Comparison of ENCODE assay signal across 8 mouse cellular contexts in genomic region chr10:117064076-117064475, GRCm38 (mm10). TPM values are rescaled to one million over a fixed set of nuclear protein-coding genes. Genes with fewer than 3 reads are reported as not detected.
DNase-seq lines count a peak whose midpoint lies in the region; ATAC-seq and TF ChIP-seq lines count a peak whose summit lies in the region.

No protein-coding gene starts in this region.

- DNase-seq in heart, postnatal 10 days, result no peak
- no peak for DNase-seq in CH12.LX (ENCODE audit: extremely low read depth)
- DNase-seq in adrenal gland, postnatal 25 days, result no peak
- DNase-seq in adrenal gland, postnatal 4 days (ENCODE audit: low spot score in 2 of 2), result no peak
- no peak for DNase-seq in urinary bladder, postnatal 25 days (ENCODE audit: low spot score)

- no peaks in the 10 kb centered on the region for H3K27me3 ChIP-seq in heart, embryonic 13.5 days (replicated peaks)
- H3K27me3 ChIP-seq in CH12.LX (replicated peaks), result no peaks in the 10 kb centered on the region
- H3K27me3 ChIP-seq in forebrain, embryonic 12.5 days, result no peaks in the 10 kb centered on the region
- no peaks in the 10 kb centered on the region for H3K27me3 ChIP-seq in liver, embryonic 15.5 days

- no peak for TF ChIP-seq RAD21 in CH12.LX (IDR thresholded peaks at IDR 0.05; ENCODE audit: low read depth, low read length)

- H3K4me3 ChIP-seq in heart, embryonic 13.5 days, result peak overlapping the region; percentile 71
- peak overlapping the region in 2 of 3 experiments; percentile 30 to 70 for H3K4me3 ChIP-seq in CH12.LX (replicated peaks in 1 of 3; ENCODE audit: low read depth in 2 of 3, low read length in 2 of 3, poor library complexity in 1 of 3)
- H3K4me3 ChIP-seq in forebrain, embryonic 12.5 days (replicated peaks), result peak overlapping the region; percentile 92
- peak overlapping the region; percentile 85 for H3K4me3 ChIP-seq in liver, embryonic 15.5 days (replicated peaks)

- H3K4me1 ChIP-seq in heart, embryonic 13.5 days, result peaks cover 29% of the 10 kb centered on the region
- peaks cover 5 to 29% of the 10 kb centered on the region in 2 experiments; a peak in 3 of 4 replicates for H3K4me1 ChIP-seq in CH12.LX (ENCODE audit: control insufficient read depth in 1 of 2, insufficient read depth in 2 of 2)
- peaks cover 6% of the 10 kb centered on the region for H3K4me1 ChIP-seq in forebrain, embryonic 12.5 days
- H3K4me1 ChIP-seq in liver, embryonic 15.5 days (replicated peaks), result peaks cover 23% of the 10 kb centered on the region

- peaks cover 35% of the 10 kb centered on the region for H3K36me3 ChIP-seq in heart, embryonic 13.5 days
- H3K36me3 ChIP-seq in CH12.LX (replicated peaks in 1 of 2; ENCODE audit: control insufficient read depth in 1 of 2, insufficient read depth in 1 of 2, low read length in 1 of 2), result peaks cover 27 to 32% of the 10 kb centered on the region in 2 experiments
- H3K36me3 ChIP-seq in forebrain, embryonic 12.5 days (replicated peaks), result peaks cover 32% of the 10 kb centered on the region
- peaks cover 33% of the 10 kb centered on the region for H3K36me3 ChIP-seq in liver, embryonic 15.5 days (replicated peaks)

- peaks cover 36% of the 10 kb centered on the region for H3K79me2 ChIP-seq in CH12.LX (replicated peaks; ENCODE audit: control insufficient read depth, extremely low read depth, insufficient read depth, poor library complexity, severe bottlenecking)

- no peak for TF ChIP-seq POLR2A in CH12.LX (IDR thresholded peaks at IDR 0.05; ENCODE audit: low read depth, low read length)

- ATAC-seq in heart, embryonic 13.5 days (ENCODE audit: extremely low read depth, insufficient number of reproducible peaks, low FRiP score, low TSS enrichment), result no peak
- ATAC-seq in forebrain, embryonic 12.5 days (ENCODE audit: low FRiP score), result peak; percentile 51
- no peak for ATAC-seq in liver, embryonic 15.5 days (ENCODE audit: insufficient read depth)

- H3K4me2 ChIP-seq in heart, embryonic 13.5 days, result peak overlapping the region; percentile 97
- H3K4me2 ChIP-seq in CH12.LX (ENCODE audit: insufficient read depth, low read depth, poor library complexity, severe bottlenecking), result peak overlapping the region; percentile 93; the same call in 1 of the 2 replicates
- peak overlapping the region; percentile 52 for H3K4me2 ChIP-seq in forebrain, embryonic 12.5 days
- peak overlapping the region; percentile 71 for H3K4me2 ChIP-seq in liver, embryonic 15.5 days

- WGBS in heart, embryonic 13.5 days, result 6% methylated on average over 7 of the region's 7 CpGs
- 7% methylated on average over 7 of the region's 7 CpGs for WGBS in forebrain, embryonic 12.5 days
- 6% methylated on average over 7 of the region's 7 CpGs for WGBS in liver, embryonic 15.5 days (ENCODE audit: insufficient replicate concordance)

- in situ Hi-C loops in CH12.LX (cut with MboI; ENCODE audit: low pct_ligation_motif_present, low pct_unique_long_range_greater_than_20kb, low sequenced_read_pairs), result no loop called here

- no peaks in the 10 kb centered on the region for H3K9me3 ChIP-seq in heart, embryonic 13.5 days
- H3K9me3 ChIP-seq in CH12.LX (replicated peaks; ENCODE audit: low read length), result no peaks in the 10 kb centered on the region
- no peaks in the 10 kb centered on the region for H3K9me3 ChIP-seq in forebrain, embryonic 12.5 days
- no peaks in the 10 kb centered on the region for H3K9me3 ChIP-seq in liver, embryonic 15.5 days (replicated peaks)

- TF ChIP-seq EP300 in CH12.LX (IDR thresholded peaks at IDR 0.05; ENCODE audit: low read length), result no peak

- intact Hi-C loops in heart, postnatal 10 days (cut with DNase I), result loop anchor here (5.0 kb wide), 1 partner anchor 143 kb away; no protein-coding TSS in a partner anchor

- H3K9ac ChIP-seq in heart, embryonic 13.5 days, result peak overlapping the region; percentile 87
- H3K9ac ChIP-seq in CH12.LX (ENCODE audit: insufficient read depth, low read depth), result peak overlapping the region; percentile 44; the same call in 1 of the 2 replicates
- H3K9ac ChIP-seq in forebrain, embryonic 12.5 days, result no peak overlapping the region
- no peak overlapping the region for H3K9ac ChIP-seq in liver, embryonic 15.5 days

- no peak for TF ChIP-seq CTCF in CH12.LX (conservative IDR thresholded peaks at IDR 0.05 in 1 of 2, IDR thresholded peaks at IDR 0.05 in 1 of 2; ENCODE audit: low read depth in 2 of 2, low read length in 2 of 2)

- peak overlapping the region; percentile 68 for H3K27ac ChIP-seq in heart, embryonic 13.5 days (replicated peaks)
- H3K27ac ChIP-seq in CH12.LX (ENCODE audit: insufficient read depth, low read depth), result no peak overlapping the region
- peak overlapping the region; percentile 78; the same call in 1 of the 2 replicates for H3K27ac ChIP-seq in forebrain, embryonic 12.5 days
- 0 out of 2 replicates have a peak overlapping the region, but pooled peaks have one; percentile 20 for H3K27ac ChIP-seq in liver, embryonic 15.5 days (replicated peaks)

- dilution Hi-C loops in CH12.LX (cut with MboI; ENCODE audit: extremely low pct_ligation_motif_present, extremely low pct_unique_long_range_greater_than_20kb, low sequenced_read_pairs), result no loop called here

TF ChIP-seq in CH12.LX, 34 proteins besides CTCF, POLR2A, EP300 and RAD21:
- TF ChIP-seq IRF4 (IDR thresholded peaks at IDR 0.05; ENCODE audit: low read depth, low read length) (no peak), PAX5 (IDR thresholded peaks at IDR 0.05; ENCODE audit: low read length) (no peak), KAT2A (IDR thresholded peaks at IDR 0.05; ENCODE audit: insufficient replicate concordance, low read length) (no peak), HCFC1 (IDR thresholded peaks at IDR 0.05; ENCODE audit: low read depth, low read length) (no peak), GABPA (IDR thresholded peaks at IDR 0.05; ENCODE audit: insufficient replicate concordance, low read depth, low read length) (no peak), POLR2AphosphoS2 (IDR thresholded peaks at IDR 0.05; ENCODE audit: low read depth, low read length) (no peak)

RNA-seq across cellular contexts. Expression of gene Cct2, which starts 0.5 kb away (rescaled TPM):
- polyA plus RNA-seq in heart, embryonic 13.5 days (2015; fragmentation: Nextera tagmentation; extraction: Ambion mirVana), result 171 and 188 TPM in 2 replicates
- 100 to 1,000 TPM; 160 to 179 TPM for total RNA-seq in heart, postnatal 10 days (2021)
- total RNA-seq in CH12.LX (2012; rRNA removed) (448 and 469 TPM in 2 replicates), CH12.LX (2014; rRNA removed) (901 and 1,012 TPM in 2 replicates)
- 723 and 889 TPM in 2 replicates for polyA plus RNA-seq in CH12.LX (2012; ENCODE audit: insufficient read length, low read depth)
- polyA plus RNA-seq in forebrain, embryonic 12.5 days (2016; fragmentation: Nextera tagmentation; extraction: Ambion mirVana), result 263 and 274 TPM in 2 replicates
- polyA plus RNA-seq in liver, embryonic 15.5 days (2015; fragmentation: Nextera tagmentation; extraction: Ambion mirVana), result 141 and 142 TPM in 2 replicates
- total RNA-seq in adrenal gland, postnatal 25 days (2021), result 236 and 244 TPM in 2 replicates
- 100 to 1,000 TPM; 264 to 274 TPM for total RNA-seq in adrenal gland, postnatal 4 days (2021)

RNA-seq across cellular contexts. Expression of gene Lrrc10, which starts 18.9 kb away (rescaled TPM):
- 56.8 and 65.1 TPM in 2 replicates for polyA plus RNA-seq in heart, embryonic 13.5 days (2015; fragmentation: Nextera tagmentation; extraction: Ambion mirVana)
- 100 to 1,000 TPM; 156 to 283 TPM for total RNA-seq in heart, postnatal 10 days (2021)
- total RNA-seq in CH12.LX (2012; rRNA removed) (not detected in 2 replicates), CH12.LX (2014; rRNA removed) (not detected in 2 replicates)
- not detected in 2 replicates for polyA plus RNA-seq in CH12.LX (2012; ENCODE audit: insufficient read length, low read depth)
- not detected in 2 replicates for polyA plus RNA-seq in forebrain, embryonic 12.5 days (2016; fragmentation: Nextera tagmentation; extraction: Ambion mirVana)
- polyA plus RNA-seq in liver, embryonic 15.5 days (2015; fragmentation: Nextera tagmentation; extraction: Ambion mirVana), result not detected in 2 replicates
- not detected in 2 replicates for total RNA-seq in adrenal gland, postnatal 25 days (2021)
- not detected for total RNA-seq in adrenal gland, postnatal 4 days (2021)

Comparison
In these comparisons a context has a peak if more than half of its experiments do, and no peak if none do; other contexts are left out.
1. H3K9ac ChIP-seq: peak in heart, embryonic 13.5 days (single experiment) and CH12.LX (single experiment); none in forebrain, embryonic 12.5 days (single experiment) and liver, embryonic 15.5 days (single experiment).
2. RNA of gene Lrrc10, which starts 18.9 kb away (total RNA-seq): 156 to 283 TPM in heart, postnatal 10 days; not detected in adrenal gland, postnatal 25 days, not detected in CH12.LX and not detected in adrenal gland, postnatal 4 days; every median in the first group is over 100 times any median in the second.
3. Peak in every context shown above with its lines, with median percentiles within 50 percentile points of each other: H3K4me2 ChIP-seq and H3K4me3 ChIP-seq.